Mouse (Mus musculus): ENCODE measurements around the gene Rpl27. TPM values are rescaled to one million over a fixed set of nuclear protein-coding genes. Genes with fewer than 3 reads are reported as not detected.
"Not testable (repeated sequence)": the region's sequence is repeated elsewhere in the genome, so short reads cannot be mapped to it uniquely, and the experiment has no call there.

The Rpl27 gene
- polyA plus RNA-seq, 1 experiment from 2014 or later: 260 TPM

- peak within 1 kb of the TSS; percentile 45 to 66 for H3K4me3 ChIP-seq (ENCODE audit: control insufficient read depth in 1 of 2, insufficient read depth in 1 of 2, low read depth in 1 of 2, low read length in 2 of 2)
- H3K9me3 ChIP-seq (ENCODE audit: control insufficient read depth, low read length): no peaks in the 10 kb centered on the region
- peak within 1 kb of the TSS; percentile 62 for H3K4me2 ChIP-seq (ENCODE audit: low read length)
- 15% methylated on average over 10 of the region's 10 CpGs for WGBS
- H3K4me1 ChIP-seq (ENCODE audit: control insufficient read depth in 2 of 2, insufficient read depth in 2 of 2, low read length in 2 of 2): peaks cover 2 to 19% of the 10 kb centered on the region in 2 experiments; a peak in 2 of 4 replicates
- ATAC-seq (ENCODE audit: insufficient number of reproducible peaks, insufficient read depth, low FRiP score, low read depth): peak; percentile 25; the same call in 1 of the 2 replicates
- peak within 1 kb of the TSS; percentile 64 to 76 for H3K27ac ChIP-seq (replicated peaks in 1 of 2; ENCODE audit: control insufficient read depth in 1 of 2, insufficient read depth in 1 of 2, low read depth in 2 of 2, low read length in 2 of 2)
- peak within 1 kb of the TSS; percentile 69 for H3K9ac ChIP-seq (ENCODE audit: low read length)
- H3K27me3 ChIP-seq (ENCODE audit: control insufficient read depth, insufficient read depth, low read length): no peaks in the 10 kb centered on the region
- peaks cover 27% of the 10 kb centered on the region for H3K36me3 ChIP-seq (ENCODE audit: control insufficient read depth, insufficient read depth, low read length)
Observed at GRCm38 (mm10) chr11:101448274-101448746, 6.2 kb downstream of the Rpl27 start, which contains the start of gene Ifi35. TSS of gene Ifi35 (plus strand) at chr11:101448407.

- no peak for ATAC-seq (ENCODE audit: insufficient number of reproducible peaks, insufficient read depth, low FRiP score, low read depth)
- Histone ChIP-seq H3K9ac (ENCODE audit: low read length) (peak overlapping the region; percentile 69), H3K27me3 (ENCODE audit: control insufficient read depth, insufficient read depth, low read length) (no peaks in the 10 kb centered on the region), H3K4me2 (ENCODE audit: low read length) (peak overlapping the region; percentile 62), H3K9me3 (ENCODE audit: control insufficient read depth, low read length) (no peaks in the 10 kb centered on the region), H3K36me3 (ENCODE audit: control insufficient read depth, insufficient read depth, low read length) (peaks cover 21% of the 10 kb centered on the region), H3K4me3 (ENCODE audit: control insufficient read depth in 1 of 2, insufficient read depth in 1 of 2, low read depth in 1 of 2, low read length in 2 of 2) (peak overlapping the region; percentile 45 to 66), H3K4me1 (ENCODE audit: control insufficient read depth in 2 of 2, insufficient read depth in 2 of 2, low read length in 2 of 2) (peaks cover 0 to 14% of the 10 kb centered on the region in 2 experiments; a peak in 2 of 4 replicates), H3K27ac (replicated peaks in 1 of 2; ENCODE audit: control insufficient read depth in 1 of 2, insufficient read depth in 1 of 2, low read depth in 2 of 2, low read length in 2 of 2) (peak overlapping the region in 1 of 2 experiments; percentile 64; a peak in 2 of 4 replicates)
- 70% methylated on average over 4 of the region's 4 CpGs for WGBS
Observed at GRCm38 (mm10) chr11:101448899-101449298, 6.8 kb downstream of the Rpl27 start.

- not testable (repeated sequence) for H3K9ac ChIP-seq (ENCODE audit: low read length); H3K27me3 ChIP-seq (ENCODE audit: control insufficient read depth, insufficient read depth, low read length); H3K4me2 ChIP-seq (ENCODE audit: low read length); ATAC-seq (ENCODE audit: insufficient number of reproducible peaks, insufficient read depth, low FRiP score, low read depth); H3K27ac ChIP-seq (replicated peaks in 1 of 2; ENCODE audit: control insufficient read depth in 1 of 2, insufficient read depth in 1 of 2, low read depth in 2 of 2, low read length in 2 of 2); H3K4me3 ChIP-seq (ENCODE audit: control insufficient read depth in 1 of 2, insufficient read depth in 1 of 2, low read depth in 1 of 2, low read length in 2 of 2); H3K9me3 ChIP-seq (ENCODE audit: control insufficient read depth, low read length)
- Histone ChIP-seq H3K4me1 (ENCODE audit: control insufficient read depth in 2 of 2, insufficient read depth in 2 of 2, low read length in 2 of 2) (peaks cover 0 to 14% of the 10 kb centered on the region in 2 experiments; a peak in 2 of 4 replicates), H3K36me3 (ENCODE audit: control insufficient read depth, insufficient read depth, low read length) (peaks cover 14% of the 10 kb centered on the region)
- WGBS: 77% methylated on average over 4 of the region's 4 CpGs
Observed at GRCm38 (mm10) chr11:101449596-101449995, 7.5 kb downstream of the Rpl27 start.

- WGBS: 82% methylated on average over 3 of the region's 3 CpGs
- no peak overlapping the region for H3K27ac ChIP-seq (replicated peaks in 1 of 2; ENCODE audit: control insufficient read depth in 1 of 2, insufficient read depth in 1 of 2, low read depth in 2 of 2, low read length in 2 of 2)
- H3K4me2 ChIP-seq (ENCODE audit: low read length): no peak overlapping the region
- no peak for ATAC-seq (ENCODE audit: insufficient number of reproducible peaks, insufficient read depth, low FRiP score, low read depth)
- no peaks in the 10 kb centered on the region for H3K9me3 ChIP-seq (ENCODE audit: control insufficient read depth, low read length)
- H3K9ac ChIP-seq (ENCODE audit: low read length): no peak overlapping the region
- no peaks in the 10 kb centered on the region for H3K27me3 ChIP-seq (ENCODE audit: control insufficient read depth, insufficient read depth, low read length)
- no peak overlapping the region for H3K4me3 ChIP-seq (ENCODE audit: control insufficient read depth in 1 of 2, insufficient read depth in 1 of 2, low read depth in 1 of 2, low read length in 2 of 2)
- H3K36me3 ChIP-seq (ENCODE audit: control insufficient read depth, insufficient read depth, low read length): peaks cover 6% of the 10 kb centered on the region
- peaks cover 0 to 11% of the 10 kb centered on the region in 2 experiments; a peak in 1 of 4 replicates for H3K4me1 ChIP-seq (ENCODE audit: control insufficient read depth in 2 of 2, insufficient read depth in 2 of 2, low read length in 2 of 2)
Observed at GRCm38 (mm10) chr11:101450394-101450793, 8.3 kb downstream of the Rpl27 start.

- H3K27me3 ChIP-seq (ENCODE audit: control insufficient read depth, insufficient read depth, low read length): no peaks in the 10 kb centered on the region
- no peak overlapping the region for H3K27ac ChIP-seq (replicated peaks in 1 of 2; ENCODE audit: control insufficient read depth in 1 of 2, insufficient read depth in 1 of 2, low read depth in 2 of 2, low read length in 2 of 2)
- no peak overlapping the region for H3K4me3 ChIP-seq (ENCODE audit: control insufficient read depth in 1 of 2, insufficient read depth in 1 of 2, low read depth in 1 of 2, low read length in 2 of 2)
- no peak overlapping the region for H3K9ac ChIP-seq (ENCODE audit: low read length)
- no peak overlapping the region for H3K4me2 ChIP-seq (ENCODE audit: low read length)
- ATAC-seq (ENCODE audit: insufficient number of reproducible peaks, insufficient read depth, low FRiP score, low read depth): no peak
- no peaks in the 10 kb centered on the region for H3K9me3 ChIP-seq (ENCODE audit: control insufficient read depth, low read length)
- H3K4me1 ChIP-seq (ENCODE audit: control insufficient read depth in 2 of 2, insufficient read depth in 2 of 2, low read length in 2 of 2): peaks cover 0 to 11% of the 10 kb centered on the region in 2 experiments; a peak in 1 of 4 replicates
- H3K36me3 ChIP-seq (ENCODE audit: control insufficient read depth, insufficient read depth, low read length): peaks cover 1% of the 10 kb centered on the region
- WGBS: 88% methylated on average over 10 of the region's 10 CpGs
Observed at GRCm38 (mm10) chr11:101451536-101451935, 9.4 kb downstream of the Rpl27 start.

- 58% methylated on average over 10 of the region's 10 CpGs for WGBS
- no peak overlapping the region for H3K4me3 ChIP-seq (ENCODE audit: control insufficient read depth in 1 of 2, insufficient read depth in 1 of 2, low read depth in 1 of 2, low read length in 2 of 2)
- no peak for ATAC-seq (ENCODE audit: insufficient number of reproducible peaks, insufficient read depth, low FRiP score, low read depth)
- H3K4me1 ChIP-seq (ENCODE audit: control insufficient read depth in 2 of 2, insufficient read depth in 2 of 2, low read length in 2 of 2): peaks cover 0 to 11% of the 10 kb centered on the region in 2 experiments; a peak in 1 of 4 replicates
- H3K4me2 ChIP-seq (ENCODE audit: low read length): no peak overlapping the region
- no peaks in the 10 kb centered on the region for H3K27me3 ChIP-seq (ENCODE audit: control insufficient read depth, insufficient read depth, low read length)
- no peak overlapping the region for H3K27ac ChIP-seq (replicated peaks in 1 of 2; ENCODE audit: control insufficient read depth in 1 of 2, insufficient read depth in 1 of 2, low read depth in 2 of 2, low read length in 2 of 2)
- H3K36me3 ChIP-seq (ENCODE audit: control insufficient read depth, insufficient read depth, low read length): peaks cover 8% of the 10 kb centered on the region
- H3K9ac ChIP-seq (ENCODE audit: low read length): no peak overlapping the region
- no peaks in the 10 kb centered on the region for H3K9me3 ChIP-seq (ENCODE audit: control insufficient read depth, low read length)
Observed at GRCm38 (mm10) chr11:101452093-101452774, 10.1 kb downstream of the Rpl27 start.

- Histone ChIP-seq H3K36me3 (ENCODE audit: control insufficient read depth, insufficient read depth, low read length) (peaks cover 33% of the 10 kb centered on the region), H3K4me1 (ENCODE audit: control insufficient read depth in 2 of 2, insufficient read depth in 2 of 2, low read length in 2 of 2) (no peaks in the 10 kb centered on the region), H3K4me3 (ENCODE audit: control insufficient read depth in 1 of 2, insufficient read depth in 1 of 2, low read depth in 1 of 2, low read length in 2 of 2) (no peak overlapping the region), H3K4me2 (ENCODE audit: low read length) (no peak overlapping the region), H3K9me3 (ENCODE audit: control insufficient read depth, low read length) (no peaks in the 10 kb centered on the region), H3K27ac (replicated peaks in 1 of 2; ENCODE audit: control insufficient read depth in 1 of 2, insufficient read depth in 1 of 2, low read depth in 2 of 2, low read length in 2 of 2) (no peak overlapping the region), H3K27me3 (ENCODE audit: control insufficient read depth, insufficient read depth, low read length) (no peaks in the 10 kb centered on the region), H3K9ac (ENCODE audit: low read length) (no peak overlapping the region)
- WGBS: 78% methylated on average over 6 of the region's 6 CpGs
- no peak for ATAC-seq (ENCODE audit: insufficient number of reproducible peaks, insufficient read depth, low FRiP score, low read depth)
Observed at GRCm38 (mm10) chr11:101454702-101455101, 12.6 kb downstream of the Rpl27 start.
